Mouse (Mus musculus) small intestine, adult 2 months (tissue): ENCODE results near the gene Heatr5a.

ENCODE experiments used
- CTCF ChIP-seq: fragments of 200-500 bp; IDR thresholded peaks from 2 replicates; pipeline ENCODE4 v1.5.1; 2012; ENCODE audit warnings: low read depth, mild to moderate bottlenecking, control low read depth, inconsistent platforms, low read length, moderate library complexity, mixed read lengths; ENCODE audit not compliant: insufficient replicate concordance, insufficient read length; ENCODE audit errors: extremely low read depth
- POLR2A ChIP-seq: fragments of 200-500 bp; IDR thresholded peaks from 2 replicates; pipeline ENCODE4 v1.6.1; 2012; ENCODE audit warnings: low read depth, mild to moderate bottlenecking, control low read depth, inconsistent platforms, low read length, moderate library complexity

GRCm38 (mm10) chr12:51886369-51886768 is 84.8 kb downstream of the Heatr5a start:
- TF ChIP-seq CTCF: no peak
- TF ChIP-seq POLR2A: no peak
